Mouse (Mus musculus) brain, embryonic 14.5 days (tissue): Measurements from ENCODE around the gene Men1. TPM values are rescaled to one million over a fixed set of nuclear protein-coding genes. Genes with fewer than 3 reads are reported as not detected.

ENCODE experiments used
- DNase-seq: peaks from one replicate; pipeline ENCODE4 v3.0.0-alpha.2; 2011; ENCODE audit warnings: low read depth
- CTCF ChIP-seq: fragments of 200-500 bp; IDR thresholded peaks from 2 replicates; pipeline ENCODE4 v1.5.1; 2012; ENCODE audit warnings: inconsistent platforms, mild to moderate bottlenecking, moderate library complexity, borderline replicate concordance; ENCODE audit not compliant: insufficient read depth, insufficient read length; ENCODE audit errors: extremely low read depth
- POLR2A ChIP-seq: fragments of 200-500 bp; IDR thresholded peaks from 2 replicates; pipeline ENCODE4 v1.6.1; 2012; ENCODE audit warnings: mild to moderate bottlenecking, inconsistent platforms, borderline replicate concordance; ENCODE audit not compliant: poor library complexity, insufficient read depth, insufficient read length, severe bottlenecking; ENCODE audit errors: extremely low read depth
- polyA plus RNA-seq: library from polyadenylated mRNA; depleted of rRNA; stranded (reverse); fragments of >200 nt; gene quantifications from 2 replicates; pipeline ENCODE4 v1.2.3, GENCODE M21; 2012

Gene Men1
- polyA plus RNA-seq, 1 experiment: 105 TPM

DNA sequence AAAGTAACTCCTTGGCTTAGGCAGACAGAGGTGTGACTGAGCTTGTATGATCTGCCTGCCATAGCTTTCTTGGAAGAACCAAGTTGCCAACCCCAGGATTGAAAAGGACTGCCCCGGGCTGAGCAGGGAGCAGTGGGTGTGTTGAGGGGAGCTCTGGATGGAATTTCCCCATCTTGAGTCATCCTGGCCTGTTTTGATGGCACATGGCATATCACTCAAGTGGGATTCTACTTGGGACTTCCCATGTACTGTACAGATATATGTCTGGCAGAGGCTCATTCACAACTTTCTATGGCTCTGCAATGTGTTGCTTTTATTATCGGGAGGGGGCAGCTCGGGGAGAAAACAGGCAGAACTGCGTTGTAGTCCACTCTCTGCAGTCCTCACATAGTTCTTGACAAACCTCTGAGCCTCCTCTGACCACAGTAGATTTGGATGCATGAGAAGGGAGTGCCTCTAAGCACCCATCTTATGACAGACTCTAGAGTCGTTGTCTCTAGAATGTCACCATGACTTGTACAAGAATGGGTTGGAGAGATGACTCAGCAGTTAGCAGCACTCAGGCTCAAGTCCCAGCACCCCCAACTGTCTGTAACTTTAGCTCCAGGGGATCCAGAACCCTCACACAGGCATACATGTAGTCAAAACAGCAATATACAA, 38.1 kb upstream of the Men1 start:
- TF ChIP-seq POLR2A (no peak), CTCF (no peak)
- no peak for DNase-seq

DNA sequence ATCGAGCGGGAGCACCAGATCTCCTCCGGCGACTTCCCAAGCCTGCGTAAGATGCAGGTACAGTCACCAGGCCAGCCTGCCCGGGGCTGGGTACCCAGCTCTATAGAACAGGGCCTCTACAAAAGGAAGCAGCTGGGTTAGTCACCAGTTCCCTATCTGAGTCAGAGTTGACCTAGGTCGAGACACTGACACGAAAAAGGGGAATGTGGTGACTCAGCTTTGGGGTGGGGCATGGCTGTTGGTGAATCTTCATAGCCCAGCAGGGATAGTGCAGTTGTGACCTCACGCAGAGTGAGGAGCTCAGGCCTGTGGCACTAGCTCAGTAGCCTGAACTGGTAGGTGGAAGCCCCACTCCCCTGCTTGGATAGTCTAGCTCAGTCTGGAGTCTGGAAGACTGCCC, 37.1 kb upstream of the Men1 start:
- DNase-seq: no peak
- TF ChIP-seq CTCF: no peak
- TF ChIP-seq POLR2A: no peak

DNA sequence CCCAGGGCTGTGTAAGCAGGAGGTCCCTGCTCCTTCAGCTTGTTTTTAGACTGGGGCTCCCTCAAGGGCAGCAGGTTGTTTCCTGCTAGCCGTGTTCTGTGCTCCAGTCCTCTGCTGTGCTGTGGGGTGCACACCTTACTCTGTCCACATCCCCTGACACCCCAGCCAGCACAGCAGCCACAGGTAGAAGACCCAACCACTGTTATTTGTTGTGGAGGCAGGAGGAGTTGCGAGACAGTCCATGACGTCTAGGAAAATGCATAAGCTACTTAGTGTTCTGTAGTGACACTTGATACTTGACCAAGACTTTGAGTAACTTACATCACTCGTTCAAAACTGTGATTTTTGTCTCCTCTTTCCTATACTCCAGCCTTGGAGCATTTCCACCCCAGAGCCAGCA, 35.8 kb upstream of the Men1 start:
- DNase-seq: no peak
- no peak for TF ChIP-seq POLR2A
- TF ChIP-seq CTCF: no peak

DNA sequence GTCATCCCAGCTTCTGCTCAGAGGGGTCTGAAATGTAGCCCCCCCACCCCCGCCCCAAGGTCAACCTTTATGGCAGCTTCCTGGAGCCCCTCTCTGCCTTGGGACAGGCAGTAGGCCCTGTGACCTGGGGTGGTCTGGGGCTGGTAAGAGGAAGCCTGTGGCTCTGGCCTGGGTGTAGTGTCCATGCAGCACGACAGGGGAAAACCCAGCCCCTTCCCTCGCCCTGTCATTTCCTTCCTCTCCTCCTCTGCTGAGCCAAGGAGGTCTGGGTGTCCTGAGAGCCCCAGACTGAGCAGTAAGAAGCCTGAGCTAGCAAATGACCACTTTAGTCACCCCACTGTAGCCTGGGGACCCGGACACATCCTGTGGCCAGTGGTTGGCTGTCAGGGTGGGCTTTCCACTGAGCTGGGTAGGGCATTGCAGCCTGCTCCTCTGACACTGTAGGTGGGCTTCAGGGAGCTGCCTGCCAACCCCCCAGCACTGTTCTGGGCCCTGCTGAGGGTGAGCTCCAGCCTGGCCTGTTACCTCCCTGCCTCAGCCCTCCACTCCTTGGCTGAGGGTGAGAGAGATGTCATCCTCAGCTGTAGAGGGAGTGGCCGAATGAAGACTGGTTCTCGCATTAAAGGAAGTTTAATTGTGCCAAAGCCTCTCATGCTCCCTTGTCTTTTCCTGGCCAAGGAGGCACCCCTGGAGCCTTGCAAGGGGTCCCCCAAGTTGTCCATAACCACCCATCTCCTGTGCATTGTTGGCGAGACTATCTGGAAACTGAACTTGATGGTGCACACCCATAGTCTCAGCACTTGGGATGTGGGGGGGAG, 35.1 kb upstream of the Men1 start:
- TF ChIP-seq POLR2A: no peak
- no peak for TF ChIP-seq CTCF
- no peak for DNase-seq

DNA sequence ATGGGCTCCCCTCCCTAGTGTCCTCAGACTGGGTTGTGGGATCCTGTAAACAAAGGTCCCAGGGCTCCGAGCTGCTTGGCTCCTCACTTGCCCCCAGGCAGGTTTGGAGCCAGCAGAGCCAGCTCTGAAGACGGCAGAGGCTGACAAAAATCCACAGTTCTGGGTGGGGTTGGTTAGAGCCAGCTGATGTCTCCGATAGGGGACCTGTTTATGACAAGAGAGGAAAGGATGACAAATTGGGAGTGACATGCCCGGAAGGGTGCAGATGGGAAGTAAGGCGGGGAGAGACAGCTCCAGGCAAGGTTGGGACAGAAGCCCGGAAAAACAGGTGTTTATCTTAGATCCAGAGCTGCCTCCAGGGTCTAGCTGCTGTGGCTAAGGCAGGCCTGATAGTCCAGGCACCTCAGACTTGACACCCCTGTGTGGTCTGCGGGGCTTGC, 34.4 kb upstream of the Men1 start:
- DNase-seq: no peak
- no peak for TF ChIP-seq POLR2A
- no peak for TF ChIP-seq CTCF

DNA sequence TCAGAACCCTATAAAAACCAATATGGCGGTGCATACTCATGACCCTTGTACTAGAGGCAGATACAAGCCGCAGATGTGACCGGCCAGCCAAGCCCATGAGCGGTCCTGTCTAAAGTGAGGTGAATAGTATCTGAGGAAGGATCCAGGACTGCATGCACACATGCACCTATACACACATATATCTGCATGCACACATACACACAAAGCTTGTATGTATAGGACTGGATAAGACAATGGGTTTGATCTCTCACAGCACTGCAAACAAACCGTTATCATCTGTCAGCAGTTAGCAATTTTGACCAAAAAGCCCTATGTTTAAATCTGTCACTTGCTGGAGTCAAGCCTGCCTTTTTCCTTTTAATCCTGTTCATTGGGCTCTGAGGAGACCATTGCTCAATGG, 32.7 kb upstream of the Men1 start:
- no peak for DNase-seq
- TF ChIP-seq CTCF (no peak), POLR2A (no peak)

DNA sequence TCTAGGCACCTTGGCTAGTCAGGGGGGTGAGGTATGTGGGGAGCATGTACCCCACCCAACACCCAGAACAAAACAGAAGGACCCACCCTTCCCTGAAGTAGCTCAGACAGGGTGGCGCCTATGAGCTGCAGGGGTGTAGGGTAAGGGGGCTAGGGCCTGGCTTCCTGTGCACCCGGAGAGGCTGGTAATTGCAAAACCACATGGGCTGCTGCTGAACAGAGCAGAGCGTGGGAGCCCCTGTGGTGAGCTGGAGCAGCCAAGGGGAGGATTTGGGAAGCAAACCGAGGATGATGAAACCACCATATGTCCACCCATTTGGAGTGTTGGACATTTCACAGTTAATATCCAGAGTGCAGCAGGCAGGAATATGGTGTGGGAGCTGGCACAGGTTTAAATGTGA, 32.3 kb upstream of the Men1 start:
- TF ChIP-seq CTCF (no peak), POLR2A (no peak)
- peak; percentile 23 for DNase-seq

DNA sequence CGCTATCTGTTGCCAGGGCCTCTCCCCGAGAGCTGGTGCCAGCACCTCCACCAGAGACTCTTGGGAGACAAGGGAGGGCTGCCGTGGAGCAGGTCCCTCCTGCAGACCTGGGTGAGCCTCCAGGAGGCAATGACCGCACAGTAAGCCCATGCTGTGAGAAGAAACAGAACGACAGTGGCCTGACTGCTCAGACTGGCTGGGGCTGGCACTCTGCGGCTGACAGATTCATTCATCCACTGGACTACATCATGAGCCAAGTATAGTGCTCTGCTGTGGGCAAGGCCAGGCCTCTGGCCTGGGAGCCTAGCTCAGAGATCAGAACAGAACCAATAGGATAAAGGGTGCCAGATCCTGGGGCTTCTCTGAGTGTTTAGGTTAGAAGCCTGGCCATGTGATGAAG, 30.9 kb upstream of the Men1 start:
- DNase-seq: no peak
- TF ChIP-seq POLR2A: no peak
- no peak for TF ChIP-seq CTCF

DNA sequence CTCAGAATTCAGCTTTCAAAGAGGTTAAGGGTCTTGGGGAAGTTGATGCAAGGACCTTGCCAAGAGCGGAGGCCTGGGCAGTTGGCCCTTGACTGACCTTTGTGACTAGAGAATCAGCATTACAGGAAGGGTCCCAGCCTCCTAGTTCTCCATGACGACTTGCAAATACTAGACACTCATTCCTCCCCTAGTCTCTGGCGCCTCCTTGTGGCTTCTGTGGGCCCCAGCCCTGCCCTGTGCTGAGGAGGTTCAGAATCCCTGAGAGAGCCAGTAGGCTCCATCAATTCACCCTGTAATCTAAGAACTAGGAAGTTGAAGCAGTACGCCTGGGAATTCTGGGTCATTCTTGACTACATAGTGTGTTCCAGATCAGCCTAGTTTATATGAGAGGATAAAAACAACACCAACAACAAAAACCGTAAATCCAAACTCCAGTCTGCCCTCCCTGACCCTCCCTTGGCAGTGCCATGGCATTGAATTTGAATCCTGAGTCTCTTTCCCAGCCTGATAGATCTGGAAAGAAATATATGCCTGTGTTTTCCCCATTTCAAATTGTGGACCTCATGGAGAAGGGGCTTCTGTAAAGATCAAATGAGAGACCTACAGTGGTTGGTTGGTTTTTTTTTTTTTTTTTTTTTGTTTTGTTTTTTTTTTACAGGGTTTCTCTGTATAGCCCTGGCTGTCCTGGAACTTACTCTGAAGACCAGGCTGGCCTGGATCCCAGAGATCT, 29.8 kb upstream of the Men1 start:
- TF ChIP-seq CTCF (peak; percentile 90), POLR2A (no peak)
- peak; percentile 85 for DNase-seq

DNA sequence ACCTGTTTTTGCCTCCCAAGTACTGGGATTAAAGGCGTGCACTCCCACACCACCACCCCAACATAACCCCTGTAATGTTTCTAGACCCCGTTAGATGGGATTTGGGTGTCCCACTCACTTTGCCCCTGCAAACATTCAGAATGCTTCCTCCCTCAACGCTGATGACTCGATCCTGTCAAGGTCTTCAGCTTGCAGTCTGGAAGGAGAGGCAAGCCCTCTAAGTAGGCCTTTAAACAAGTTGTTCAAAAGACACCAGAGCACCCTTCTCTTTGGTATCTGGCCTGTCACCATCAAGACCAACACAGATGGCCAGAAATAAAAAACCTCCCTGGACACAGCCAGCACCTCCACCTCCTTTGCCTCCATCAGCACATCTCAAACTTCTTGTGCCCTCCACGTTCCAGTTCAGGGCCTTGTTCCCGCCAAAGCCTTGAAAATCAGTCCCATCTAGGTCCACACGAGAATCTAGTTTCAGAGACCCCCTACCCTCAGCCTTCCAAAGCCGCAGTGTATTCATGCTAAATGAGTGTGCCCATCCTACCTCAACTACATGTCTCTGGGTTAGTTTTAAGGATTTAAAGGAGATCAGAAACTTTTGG, 29.2 kb upstream of the Men1 start:
- no peak for TF ChIP-seq CTCF
- TF ChIP-seq POLR2A: no peak
- DNase-seq: no peak

DNA sequence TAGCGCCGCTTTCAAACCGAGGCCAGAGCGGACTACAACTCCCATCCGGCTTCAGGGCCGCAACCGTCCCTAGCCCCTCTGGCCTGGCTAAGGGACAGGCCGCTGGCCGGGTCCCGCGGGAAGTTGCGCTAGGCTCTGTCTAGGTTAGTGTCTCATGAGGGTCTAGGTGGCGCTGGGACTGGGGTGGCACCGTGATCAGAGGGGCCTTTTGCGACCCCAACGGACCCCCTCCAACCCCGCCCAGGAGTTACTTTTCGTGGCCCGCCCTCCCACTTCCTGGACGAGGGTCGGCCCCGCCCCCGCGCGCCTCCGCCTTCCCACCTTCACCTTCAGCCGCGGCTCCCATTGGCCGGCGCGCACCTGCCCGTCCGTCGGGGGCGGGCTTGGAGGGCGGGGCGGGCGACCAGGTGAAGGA, 28.6 kb upstream of the Men1 start, which contains the start of gene Cdc42bpg:
Gene Cdc42bpg, plus strand, starts transcription at position 320 of the 415 bp plus-strand sequence.
- DNase-seq: peak; percentile 75
- TF ChIP-seq CTCF (no peak), POLR2A (no peak)
